Mouse (Mus musculus) heart, adult 10 weeks (tissue): Measurements from ENCODE around the gene Htr2b. TPM values are rescaled to one million over a fixed set of nuclear protein-coding genes. Genes with fewer than 3 reads are reported as not detected.

Source experiments
- polyA plus RNA-seq: library from polyadenylated mRNA; stranded (reverse); fragments of 350-450 nt; fragmentation: Illumina TruSeq; extraction: RNeasy Lipid Tissue Mini Kit (QIAGEN cat#74804); gene quantifications from one replicate; pipeline ENCODE4 v1.2.3, GENCODE M21; 2014; ENCODE audit warnings: low read depth, low replicate concordance

Gene Htr2b
- polyA plus RNA-seq, result not detected

GRCm38 (mm10) chr1:86111779-86112178, at the start of gene Htr2b:
Htr2b (minus strand) TSS chr1:86111970.

GRCm38 (mm10) chr1:86154133-86154823, 42.5 kb upstream of the Htr2b start, which contains the start of gene Armc9:
Armc9 (plus strand) TSS chr1:86154780.

DNA sequence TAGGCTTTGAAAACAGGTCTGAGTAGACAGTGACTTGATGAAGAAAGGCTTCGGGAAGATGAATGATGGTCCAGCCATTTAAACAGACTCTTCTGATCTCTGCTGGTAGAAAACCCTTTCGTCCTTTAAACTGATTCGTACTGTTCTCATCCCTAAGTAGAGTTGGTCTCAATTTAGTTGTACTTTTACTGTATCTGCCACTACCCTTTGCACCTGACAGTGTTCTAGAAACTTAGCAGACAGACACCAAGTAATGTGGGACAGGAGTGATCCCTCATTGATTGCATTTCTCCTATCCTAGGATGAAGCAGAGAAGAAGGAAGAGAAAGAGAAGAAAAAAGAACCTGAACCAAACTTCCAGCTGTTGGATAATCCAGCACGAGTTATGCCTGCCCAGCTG, 21.6 kb upstream of the Htr2b start, which contains the start of gene Gm21972:
Gm21972 (plus strand) TSS at position 301 of the 400 bp plus-strand sequence.

GRCm38 (mm10) chr1:86064271-86064991, 47.3 kb downstream of the Htr2b start, which contains the start of gene Psmd1:
Psmd1 (plus strand) TSS chr1:86064387.

Other genes starting within 250 kb of the Htr2b start
- 66.3 TPM for gene Itm2c, start 217.7 kb downstream of the Htr2b start, polyA plus RNA-seq
- not detected for gene 4933407L21Rik, start 183.5 kb downstream of the Htr2b start, polyA plus RNA-seq
- gene Gpr55, start 151.0 kb downstream of the Htr2b start, polyA plus RNA-seq, result not detected
- gene Spata3, start 95.2 kb downstream of the Htr2b start, polyA plus RNA-seq, result not detected
- gene 2810459M11Rik, start 66.1 kb downstream of the Htr2b start, polyA plus RNA-seq, result not detected
- gene Psmd1, start 47.6 kb downstream of the Htr2b start, polyA plus RNA-seq, result 110 TPM
- not detected for gene Gm21972, start 21.7 kb upstream of the Htr2b start, polyA plus RNA-seq
- gene Armc9, start 42.8 kb upstream of the Htr2b start, polyA plus RNA-seq, result 3.4 TPM
- 0.39 TPM for gene B3gnt7, start 190.9 kb upstream of the Htr2b start, polyA plus RNA-seq
- gene Ncl, start 247.4 kb upstream of the Htr2b start, polyA plus RNA-seq, result 148 TPM